Mouse (Mus musculus) liver, embryonic 15.5 days (tissue): ENCODE data around the gene Cry1. TPM values are rescaled to one million over a fixed set of nuclear protein-coding genes. Genes with fewer than 3 reads are reported as not detected.

Source experiments
- ATAC-seq: fragments of 200-750 bp; cut with Nextera tagmentation; 2 replicates; pipeline ENCODE4 v1.8.0; 2017; ENCODE audit warnings: moderate number of reproducible peaks, mild to moderate bottlenecking, moderate library complexity; ENCODE audit not compliant: insufficient read depth
- H3K27ac ChIP-seq: fragments of 300-500 bp; sonication (generic); replicated peaks from 2 replicates; pipeline ENCODE4 v1.5.1; 2015; ENCODE audit warnings: mild to moderate bottlenecking, inconsistent platforms
- H3K27me3 ChIP-seq: fragments of 300-500 bp; sonication (generic); 2 replicates; pipeline ENCODE4 v1.6.1; 2015; ENCODE audit warnings: mild to moderate bottlenecking, inconsistent platforms
- H3K36me3 ChIP-seq: fragments of 300-500 bp; sonication (generic); replicated peaks from 2 replicates; pipeline ENCODE4 v1.6.1; 2015; ENCODE audit warnings: moderate library complexity, mild to moderate bottlenecking, inconsistent platforms
- H3K4me1 ChIP-seq: fragments of 300-500 bp; sonication (generic); replicated peaks from 2 replicates; pipeline ENCODE4 v1.6.1; 2015; ENCODE audit warnings: inconsistent platforms
- H3K4me2 ChIP-seq: fragments of 300-500 bp; sonication (generic); 2 replicates; pipeline ENCODE4 v1.6.1; 2015; ENCODE audit warnings: moderate library complexity, mild to moderate bottlenecking, inconsistent platforms
- H3K4me3 ChIP-seq: fragments of 300-500 bp; sonication (generic); replicated peaks from 2 replicates; pipeline ENCODE4 v1.5.1; 2015; ENCODE audit warnings: mild to moderate bottlenecking, inconsistent platforms
- H3K9ac ChIP-seq: fragments of 300-500 bp; sonication (generic); 2 replicates; pipeline ENCODE4 v1.6.1; 2015; ENCODE audit warnings: moderate library complexity, mild to moderate bottlenecking, inconsistent platforms
- H3K9me3 ChIP-seq: fragments of 300-500 bp; sonication (generic); replicated peaks from 2 replicates; pipeline ENCODE4 v1.6.1; 2016; ENCODE audit warnings: inconsistent platforms
- WGBS: fragments of 180-500 bp; shearing (Covaris S2); methylation state at CpG from one replicate; pipeline ENCODE4 v1.1.7; 2015; ENCODE audit warnings: mixed read lengths; ENCODE audit not compliant: insufficient replicate concordance; 5-methylcytosine and 5-hydroxymethylcytosine counted together
- polyA plus RNA-seq: library from polyadenylated mRNA; unstranded; fragments of >200 nt; fragmentation: Nextera tagmentation; extraction: Ambion mirVana; gene quantifications from 2 replicates; pipeline ENCODE4 v1.2.1, GENCODE M21; 2015

The Cry1 gene
- 6.9 TPM in 2 replicates for polyA plus RNA-seq

DNA sequence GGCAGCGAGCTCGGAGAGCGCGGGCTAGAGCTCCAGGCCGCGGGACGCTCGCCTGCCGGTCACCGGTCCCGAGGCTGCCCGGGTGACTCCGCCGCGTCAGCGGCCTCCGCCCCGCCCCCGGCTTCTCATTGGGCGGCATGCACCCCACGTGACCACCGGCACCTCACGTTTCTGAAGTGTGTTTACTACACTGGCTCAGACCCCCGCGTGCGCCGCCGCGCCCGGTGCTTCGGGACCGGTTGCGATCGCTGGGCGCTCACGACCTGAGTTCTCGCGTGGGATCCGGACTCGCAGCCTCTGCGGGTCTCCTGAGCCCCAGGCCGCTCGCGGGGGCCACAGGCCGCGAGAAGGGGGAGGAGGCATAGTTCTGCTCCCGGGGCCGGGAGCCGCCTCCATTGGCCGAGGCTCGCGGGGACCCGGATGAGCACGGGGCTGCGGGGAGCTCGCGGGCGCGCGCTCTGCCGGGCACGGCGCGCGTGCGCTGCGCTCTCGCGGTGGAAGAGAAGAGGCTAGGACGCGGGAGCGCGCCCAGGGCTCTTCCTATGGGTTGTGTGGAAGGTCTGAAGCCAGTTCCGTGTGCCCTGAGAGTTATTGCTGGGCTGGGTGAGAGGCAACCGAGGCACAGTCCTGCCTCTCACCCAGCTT, at the start of gene Cry1:
Gene Cry1 (minus strand): TSS at position 101 of the 645 bp plus-strand sequence.
- peaks cover 30% of the 10 kb centered on the region for H3K27me3 ChIP-seq
- H3K4me2 ChIP-seq: peak within 1 kb of the TSS; percentile 83
- H3K27ac ChIP-seq: peak within 1 kb of the TSS; percentile 78
- peak; percentile 91 for ATAC-seq
- peak within 1 kb of the TSS; percentile 56 for H3K9ac ChIP-seq
- no peaks in the 10 kb centered on the region for H3K9me3 ChIP-seq
- H3K4me1 ChIP-seq: peaks cover 12% of the 10 kb centered on the region
- WGBS: under 1% methylated on average over 71 of the region's 75 CpGs
- H3K4me3 ChIP-seq: peak within 1 kb of the TSS; percentile 69
- no peaks in the 10 kb centered on the region for H3K36me3 ChIP-seq

DNA sequence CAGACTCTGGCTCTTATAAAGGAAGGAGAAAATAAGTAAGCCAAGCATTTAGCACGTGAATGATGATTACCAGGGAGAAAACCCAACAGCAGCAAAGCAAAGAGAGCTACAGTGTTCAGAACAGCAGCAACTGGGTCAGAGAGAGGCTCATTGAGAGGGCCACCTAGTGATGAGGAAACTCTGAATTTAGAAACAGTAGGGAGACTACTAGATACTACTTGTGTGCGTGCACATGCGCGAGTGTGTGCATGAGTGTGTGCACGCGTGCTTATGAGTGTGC, 36.8 kb upstream of the Cry1 start:
- H3K36me3 ChIP-seq: no peaks in the 10 kb centered on the region
- 79% methylated on average over 6 of the region's 6 CpGs for WGBS
- no peak overlapping the region for H3K4me2 ChIP-seq
- H3K4me3 ChIP-seq: no peak overlapping the region
- no peak for ATAC-seq
- H3K4me1 ChIP-seq: 0 out of 2 replicates have a peak, but pooled peaks cover 2% of the 10 kb centered on the region
- no peaks in the 10 kb centered on the region for H3K9me3 ChIP-seq
- H3K27ac ChIP-seq: no peak overlapping the region
- peaks cover 3% of the 10 kb centered on the region; the same call in 1 of the 2 replicates for H3K27me3 ChIP-seq
- H3K9ac ChIP-seq: no peak overlapping the region

DNA sequence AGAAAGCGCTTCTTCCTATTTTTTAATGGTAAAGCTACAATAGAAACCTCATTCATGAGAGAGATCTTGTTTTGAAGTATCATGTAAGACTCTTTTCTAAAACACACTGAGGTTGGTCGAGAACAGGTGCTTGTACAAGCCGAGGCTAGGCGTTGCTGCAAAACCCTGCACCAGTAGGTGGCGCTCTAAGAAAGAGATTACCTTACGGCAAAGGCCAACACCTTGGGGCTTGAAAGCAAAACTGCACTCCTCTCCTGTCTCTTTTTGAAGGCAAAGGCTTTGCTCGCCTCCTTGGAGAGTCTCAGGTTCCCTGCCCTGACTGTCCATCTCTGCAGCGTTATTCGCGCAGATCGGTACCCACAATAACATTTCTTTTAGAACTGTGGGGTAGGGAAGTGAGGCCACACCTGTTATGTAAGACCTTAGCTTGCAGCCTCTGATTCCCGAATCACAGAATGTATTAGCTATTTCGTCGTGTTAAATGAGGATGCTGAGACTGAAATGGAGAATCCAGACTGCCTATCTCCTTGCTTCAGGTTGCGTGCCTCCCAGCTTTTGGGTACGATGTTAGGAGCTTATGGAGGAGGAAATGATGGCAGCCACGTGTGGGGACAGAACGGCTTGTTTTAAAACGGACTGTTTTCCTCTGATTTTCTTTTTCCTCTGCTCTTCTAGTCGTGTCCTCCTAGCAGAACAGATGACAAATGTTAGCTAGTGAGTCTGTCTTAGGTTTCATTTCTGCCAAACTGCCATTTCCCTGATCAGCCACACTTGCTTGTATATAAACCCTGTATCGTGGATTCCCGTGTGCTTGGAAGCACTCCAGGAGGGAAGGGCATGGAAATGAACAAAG, 36.3 kb upstream of the Cry1 start:
- Histone ChIP-seq H3K27me3 (peaks cover 3% of the 10 kb centered on the region; the same call in 1 of the 2 replicates), H3K9ac (no peak overlapping the region), H3K27ac (no peak overlapping the region), H3K36me3 (no peaks in the 10 kb centered on the region), H3K4me2 (peak overlapping the region; percentile 25), H3K9me3 (no peaks in the 10 kb centered on the region), H3K4me3 (no peak overlapping the region), H3K4me1 (0 out of 2 replicates have a peak, but pooled peaks cover 2% of the 10 kb centered on the region)
- WGBS: 29% methylated on average over 22 of the region's 22 CpGs
- no peak for ATAC-seq

DNA sequence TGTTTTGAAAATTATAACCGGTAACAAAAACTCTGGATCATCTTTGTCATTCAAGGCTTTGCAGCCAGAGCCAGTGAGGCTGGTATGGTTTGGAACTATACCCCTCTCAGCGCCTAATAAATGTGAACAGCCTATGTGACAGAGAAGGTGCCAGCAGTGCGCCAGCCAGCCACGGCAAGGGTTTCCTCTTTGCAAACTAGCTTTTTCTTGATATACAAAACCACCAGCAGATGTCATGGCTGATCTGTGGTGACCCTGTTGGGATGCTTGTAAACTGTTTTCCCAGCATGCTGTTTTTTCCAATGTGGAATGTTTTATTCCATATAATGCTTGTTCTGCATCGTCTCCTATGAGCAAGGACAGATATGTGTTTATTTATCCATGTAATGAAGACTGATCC, 30.0 kb upstream of the Cry1 start:
- 53% methylated on average over 5 of the region's 5 CpGs for WGBS
- H3K27me3 ChIP-seq: no peaks in the 10 kb centered on the region
- no peak overlapping the region for H3K4me2 ChIP-seq
- H3K9me3 ChIP-seq: no peaks in the 10 kb centered on the region
- H3K4me1 ChIP-seq: no peaks in the 10 kb centered on the region
- no peak overlapping the region for H3K27ac ChIP-seq
- H3K4me3 ChIP-seq: no peak overlapping the region
- no peak for ATAC-seq
- no peak overlapping the region for H3K9ac ChIP-seq
- no peaks in the 10 kb centered on the region for H3K36me3 ChIP-seq

DNA sequence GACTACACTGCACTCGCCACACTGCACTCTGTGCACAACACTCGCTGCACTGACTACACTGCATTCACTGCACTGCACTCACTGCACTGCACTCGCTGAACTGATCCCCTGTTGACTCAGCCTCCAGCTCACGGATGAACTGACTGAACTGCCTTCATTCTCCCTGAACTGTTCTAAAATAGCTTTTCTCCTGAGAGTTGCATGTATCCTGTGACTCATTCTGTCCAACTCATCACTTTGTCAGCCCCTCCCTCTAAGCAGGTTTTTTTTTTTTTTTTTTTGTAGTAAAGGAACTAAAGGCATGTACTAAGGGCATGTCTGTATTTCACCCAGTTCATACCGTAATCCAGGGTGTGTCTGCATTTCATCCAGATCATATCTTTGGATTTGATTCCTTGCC, 26.8 kb upstream of the Cry1 start:
- Histone ChIP-seq H3K27ac (no peak overlapping the region), H3K27me3 (no peaks in the 10 kb centered on the region), H3K9me3 (no peaks in the 10 kb centered on the region), H3K4me2 (no peak overlapping the region), H3K4me3 (no peak overlapping the region), H3K4me1 (no peaks in the 10 kb centered on the region), H3K9ac (no peak overlapping the region), H3K36me3 (no peaks in the 10 kb centered on the region)
- WGBS: 66% methylated on average over 5 of the region's 5 CpGs
- no peak for ATAC-seq

DNA sequence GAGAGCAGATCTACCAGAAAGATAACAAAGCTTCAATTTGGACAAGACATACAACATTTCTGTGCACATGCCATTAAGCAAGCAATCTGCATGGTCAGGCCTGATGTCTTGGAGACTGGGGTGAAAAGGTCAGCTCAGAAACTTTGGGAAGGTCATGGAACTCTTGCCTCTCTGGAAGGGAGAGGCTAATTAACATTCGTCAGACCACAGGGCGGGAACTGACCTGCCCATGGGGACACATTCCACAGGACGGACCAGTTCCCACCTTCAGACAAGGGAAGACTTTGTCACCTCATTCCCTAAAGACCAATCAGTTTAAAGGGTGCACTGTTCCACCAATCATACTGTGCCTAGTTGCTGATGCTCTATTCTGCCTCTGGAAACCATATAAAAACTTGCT, 25.3 kb upstream of the Cry1 start:
- H3K4me2 ChIP-seq: no peak overlapping the region
- no peak overlapping the region for H3K9ac ChIP-seq
- H3K4me3 ChIP-seq: no peak overlapping the region
- H3K27me3 ChIP-seq: no peaks in the 10 kb centered on the region
- H3K9me3 ChIP-seq: no peaks in the 10 kb centered on the region
- no peak overlapping the region for H3K27ac ChIP-seq
- no peaks in the 10 kb centered on the region for H3K4me1 ChIP-seq
- 68% methylated on average over 3 of the region's 3 CpGs for WGBS
- ATAC-seq: no peak
- H3K36me3 ChIP-seq: no peaks in the 10 kb centered on the region

DNA sequence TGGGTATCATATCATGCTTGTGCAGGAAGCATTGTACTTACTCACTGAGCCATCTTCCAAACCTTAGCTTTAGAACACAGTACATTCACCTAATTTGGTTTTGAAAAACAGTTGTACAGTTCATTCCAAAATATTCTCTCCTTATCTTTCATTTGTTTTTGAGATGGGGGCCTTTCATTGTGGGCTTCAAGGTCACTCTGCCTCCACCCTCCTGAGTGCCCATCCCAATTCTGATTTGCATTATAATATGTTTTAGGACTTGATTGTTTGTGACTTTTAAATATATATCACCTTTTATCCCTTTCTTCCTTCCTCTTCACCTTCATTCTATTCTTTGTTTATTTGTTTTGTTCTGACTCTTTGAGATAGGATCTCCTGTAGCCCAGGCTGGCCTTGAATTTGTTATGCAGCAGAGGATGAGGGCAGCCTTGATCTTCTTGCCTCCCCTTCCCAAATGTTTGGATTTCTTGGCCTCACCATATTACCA, 24.3 kb upstream of the Cry1 start:
- no peak for ATAC-seq
- no peaks in the 10 kb centered on the region for H3K4me1 ChIP-seq
- no peak overlapping the region for H3K4me2 ChIP-seq
- no peak overlapping the region for H3K9ac ChIP-seq
- no peaks in the 10 kb centered on the region for H3K9me3 ChIP-seq
- H3K36me3 ChIP-seq: no peaks in the 10 kb centered on the region
- H3K4me3 ChIP-seq: no peak overlapping the region
- no peaks in the 10 kb centered on the region for H3K27me3 ChIP-seq
- no peak overlapping the region for H3K27ac ChIP-seq

DNA sequence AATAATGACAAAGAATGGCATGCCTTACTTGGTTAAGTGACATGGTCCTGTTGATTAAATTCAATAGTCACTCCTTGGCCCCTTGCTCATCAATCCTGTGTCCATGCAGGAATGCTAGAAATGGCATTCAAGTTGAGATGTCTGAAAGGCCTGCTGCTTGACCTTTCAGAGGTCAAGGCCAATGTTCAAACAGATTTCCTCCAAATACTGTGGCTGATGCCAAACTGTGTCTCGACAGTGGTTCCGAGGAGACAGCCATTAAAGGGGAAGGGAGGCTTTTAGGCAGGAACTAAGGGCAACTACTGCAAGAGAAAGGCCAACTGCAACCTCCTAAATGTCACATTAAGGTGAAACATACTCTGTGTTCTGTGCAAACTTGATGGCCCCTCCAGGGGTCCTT, 20.5 kb upstream of the Cry1 start:
- H3K27me3 ChIP-seq: no peaks in the 10 kb centered on the region
- no peak overlapping the region for H3K27ac ChIP-seq
- no peak overlapping the region for H3K4me3 ChIP-seq
- H3K9ac ChIP-seq: no peak overlapping the region
- H3K9me3 ChIP-seq: no peaks in the 10 kb centered on the region
- ATAC-seq: no peak
- WGBS: 53% methylated on average over 2 of the region's 2 CpGs
- H3K36me3 ChIP-seq: no peaks in the 10 kb centered on the region
- H3K4me2 ChIP-seq: no peak overlapping the region
- no peaks in the 10 kb centered on the region for H3K4me1 ChIP-seq

DNA sequence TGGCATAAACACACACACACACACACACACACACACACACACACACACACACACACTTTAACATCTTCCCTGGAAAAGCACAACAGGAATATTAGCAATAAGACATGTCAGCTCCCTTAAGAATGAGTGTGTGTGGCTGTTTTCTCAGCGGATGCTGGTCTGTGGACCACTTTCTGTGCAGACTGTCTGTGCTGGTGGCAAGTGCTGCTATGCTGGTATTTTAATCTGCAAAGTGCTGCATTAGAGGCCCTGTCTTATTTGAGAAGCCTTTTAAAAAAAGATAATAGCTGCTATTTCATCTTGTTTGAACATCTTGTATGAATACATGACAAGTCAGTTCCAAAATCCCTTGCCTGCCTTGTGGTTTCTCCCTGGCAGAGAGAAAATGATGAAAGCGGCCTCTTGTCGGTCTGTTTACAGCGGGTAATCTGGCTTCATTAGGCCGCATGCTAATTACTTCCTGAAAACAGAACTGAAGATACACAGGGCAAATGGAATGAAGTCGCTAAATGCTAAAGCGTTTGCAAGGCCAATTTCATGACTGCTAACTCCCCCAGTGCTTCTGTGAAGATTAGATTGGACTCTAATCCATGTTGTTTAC, 19.5 kb upstream of the Cry1 start:
- Histone ChIP-seq H3K4me2 (no peak overlapping the region), H3K27me3 (no peaks in the 10 kb centered on the region), H3K36me3 (no peaks in the 10 kb centered on the region), H3K9me3 (no peaks in the 10 kb centered on the region), H3K27ac (no peak overlapping the region), H3K4me1 (no peaks in the 10 kb centered on the region), H3K4me3 (no peak overlapping the region), H3K9ac (no peak overlapping the region)
- 39% methylated on average over 7 of the region's 7 CpGs for WGBS
- no peak for ATAC-seq

DNA sequence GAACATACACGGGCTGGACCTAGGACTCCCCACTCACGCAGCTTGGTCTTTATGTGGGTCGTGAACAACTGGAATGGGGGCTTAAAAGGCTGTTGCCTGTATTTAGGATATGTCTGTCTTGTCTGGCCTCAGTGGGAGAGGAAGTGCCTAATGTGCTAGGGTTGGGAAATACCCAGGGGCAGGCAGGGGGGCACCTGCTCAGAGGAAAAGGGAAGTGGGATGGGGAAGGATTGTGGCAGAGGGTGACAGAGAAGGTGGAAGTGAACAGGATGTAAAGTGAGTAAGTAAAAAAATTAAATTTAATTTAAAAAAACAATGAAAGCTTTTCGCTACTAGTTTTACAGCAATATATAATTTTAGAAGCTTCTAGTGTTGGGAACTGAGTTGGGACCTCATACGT, 9.7 kb upstream of the Cry1 start:
- H3K4me2 ChIP-seq: no peak overlapping the region
- 35% methylated on average over 5 of the region's 5 CpGs for WGBS
- no peak for ATAC-seq
- no peak overlapping the region for H3K9ac ChIP-seq
- no peak overlapping the region for H3K4me3 ChIP-seq
- H3K4me1 ChIP-seq: no peaks in the 10 kb centered on the region
- H3K27ac ChIP-seq: no peak overlapping the region
- H3K36me3 ChIP-seq: no peaks in the 10 kb centered on the region
- no peaks in the 10 kb centered on the region for H3K9me3 ChIP-seq
- no peaks in the 10 kb centered on the region for H3K27me3 ChIP-seq

DNA sequence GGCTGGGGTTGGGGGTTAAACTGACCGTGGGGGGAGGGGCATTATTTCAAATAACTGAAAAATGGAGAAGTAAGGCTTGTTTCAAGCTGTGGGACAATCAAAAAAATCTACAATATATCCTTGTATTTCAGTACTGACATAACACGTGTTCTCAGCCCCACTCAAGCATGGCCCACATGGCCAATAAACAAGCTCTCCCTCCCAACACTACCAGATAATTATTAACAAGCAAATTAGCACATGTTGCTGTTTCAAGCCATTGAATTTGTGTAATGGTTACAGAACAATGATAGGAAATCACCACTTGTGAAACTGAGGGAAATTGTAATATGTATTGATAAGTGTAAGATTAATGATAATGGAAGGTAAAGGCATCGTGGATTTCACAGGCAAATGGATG, 8.5 kb upstream of the Cry1 start:
- no peak for ATAC-seq
- WGBS: 42% methylated on average over 3 of the region's 3 CpGs
- H3K27ac ChIP-seq: no peak overlapping the region
- no peak overlapping the region for H3K4me2 ChIP-seq
- H3K4me1 ChIP-seq: no peaks in the 10 kb centered on the region
- H3K36me3 ChIP-seq: no peaks in the 10 kb centered on the region
- no peak overlapping the region for H3K4me3 ChIP-seq
- no peaks in the 10 kb centered on the region for H3K9me3 ChIP-seq
- no peaks in the 10 kb centered on the region for H3K27me3 ChIP-seq
- no peak overlapping the region for H3K9ac ChIP-seq
